Mouse (Mus musculus): ENCODE results near the gene Zbtb44. TPM values are rescaled to one million over a fixed set of nuclear protein-coding genes. Genes with fewer than 3 reads are reported as not detected.

The Zbtb44 gene
- 6.4 TPM for polyA plus RNA-seq (2015; fragmentation: Illumina TruSeq; extraction: RNeasy Lipid Tissue Mini Kit (QIAGEN cat#74804); ENCODE audit: low read depth, low replicate concordance)

DNA sequence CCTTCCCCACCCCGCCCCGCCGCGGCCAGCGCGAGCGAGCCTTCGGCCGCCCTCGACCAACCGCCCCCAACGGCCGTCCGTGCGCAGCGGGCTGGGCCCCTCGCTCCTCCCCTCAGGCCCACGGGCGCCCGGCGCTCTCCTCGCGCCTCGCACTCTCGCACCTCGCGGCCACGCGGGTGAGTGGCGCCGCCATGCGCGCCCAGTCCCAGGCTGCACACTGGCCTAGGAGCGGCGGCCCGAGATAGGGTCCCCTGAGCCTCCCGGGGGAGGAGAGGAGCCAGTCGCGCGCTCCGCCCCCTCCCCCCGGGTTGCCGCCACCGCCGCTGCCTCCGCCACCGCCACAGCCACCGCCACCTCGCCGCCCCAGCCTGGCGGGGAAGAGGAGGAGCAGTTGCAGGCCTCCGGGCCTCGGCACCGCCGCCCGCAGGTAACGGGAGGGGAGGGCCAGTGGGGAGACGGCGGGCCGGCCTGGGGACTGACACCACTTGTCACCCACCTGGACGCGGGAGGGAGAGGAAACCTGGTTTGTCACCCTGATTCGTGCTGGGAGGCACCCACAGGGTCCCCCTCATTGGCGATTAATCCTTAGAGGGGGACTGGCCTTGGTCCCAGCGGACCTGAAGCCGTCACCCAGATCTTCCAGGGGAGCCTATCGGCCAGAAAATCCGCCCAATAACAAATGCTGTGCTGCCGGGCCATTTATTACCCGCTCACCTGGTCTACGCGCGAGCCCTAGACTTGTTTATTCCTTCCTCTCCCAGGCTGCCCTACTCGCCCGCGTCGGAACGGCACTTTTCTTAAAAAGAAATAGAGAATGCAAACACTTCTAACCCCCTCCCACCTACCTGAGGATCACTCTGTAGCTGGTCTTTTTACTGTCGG is at the start of gene Zbtb44:
TSS of gene Zbtb44 (plus strand) at position 113 of the 882 bp plus-strand sequence.

Other genes with a start within 250 kb of the Zbtb44 start
- gene Adamts15, start 108.2 kb upstream of the Zbtb44 start, polyA plus RNA-seq (2015; fragmentation: Illumina TruSeq; extraction: RNeasy Lipid Tissue Mini Kit (QIAGEN cat#74804); ENCODE audit: low read depth, low replicate concordance): 3.0 TPM
- 2.0 TPM for gene Adamts8, start 88.1 kb upstream of the Zbtb44 start, polyA plus RNA-seq (2015; fragmentation: Illumina TruSeq; extraction: RNeasy Lipid Tissue Mini Kit (QIAGEN cat#74804); ENCODE audit: low read depth, low replicate concordance)
- 0.57 TPM for gene St14, start 101.2 kb downstream of the Zbtb44 start, polyA plus RNA-seq (2015; fragmentation: Illumina TruSeq; extraction: RNeasy Lipid Tissue Mini Kit (QIAGEN cat#74804); ENCODE audit: low read depth, low replicate concordance)
- gene Aplp2, start 181.2 kb downstream of the Zbtb44 start, polyA plus RNA-seq (2015; fragmentation: Illumina TruSeq; extraction: RNeasy Lipid Tissue Mini Kit (QIAGEN cat#74804); ENCODE audit: low read depth, low replicate concordance): 511 TPM
- gene Prdm10, start 249.9 kb downstream of the Zbtb44 start, polyA plus RNA-seq (2015; fragmentation: Illumina TruSeq; extraction: RNeasy Lipid Tissue Mini Kit (QIAGEN cat#74804); ENCODE audit: low read depth, low replicate concordance): 14.9 TPM